Mouse (Mus musculus) layer of hippocampus, adult 18-20 months (tissue): ENCODE measurements around the gene Cdkn1a. TPM values are rescaled to one million over a fixed set of nuclear protein-coding genes. Genes with fewer than 3 reads are reported as not detected.
"Not testable (repeated sequence)": the region's sequence is repeated elsewhere in the genome, so short reads cannot be mapped to it uniquely, and the experiment has no call there.

ENCODE experiments used
- DNase-seq, 2 experiments: peaks; one replicate each; pipeline ENCODE4 v3.0.0; 2022; ENCODE audit warnings: low spot score in 2 of 2
- total RNA-seq, 2 experiments: library from RNA; stranded (reverse); gene quantifications; 2 replicates each; pipeline ENCODE4 v1.2.3; 2021

The Cdkn1a gene
- total RNA-seq, 2 experiments from 2014 or later, result 21.3 to 24.7 TPM

- no peak for DNase-seq
These were observed 32.8 kb upstream of the Cdkn1a start for GRCm38 (mm10) chr17:29057961-29058360.

DNA sequence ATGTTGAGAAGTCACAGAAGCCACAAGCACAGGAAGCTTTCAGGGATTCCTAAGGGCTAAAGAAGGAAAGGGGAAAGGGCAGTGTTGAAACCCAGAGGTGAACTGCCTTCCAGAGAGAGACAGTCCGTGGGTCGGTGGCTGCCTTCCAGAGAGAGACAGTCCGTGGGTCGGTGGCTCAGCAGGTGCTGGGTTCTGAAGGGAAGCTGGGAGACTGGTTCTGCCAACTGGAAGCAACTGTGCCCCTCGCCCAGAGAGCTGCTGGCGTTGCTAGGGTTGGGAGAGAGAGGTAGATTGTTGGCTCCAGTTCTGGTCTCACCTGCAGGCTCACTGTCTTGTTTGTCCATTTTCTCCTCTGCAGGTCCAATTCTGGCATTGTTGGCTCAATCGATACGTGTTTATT lies 32.3 kb upstream of the Cdkn1a start:
- DNase-seq, result no peak

DNA sequence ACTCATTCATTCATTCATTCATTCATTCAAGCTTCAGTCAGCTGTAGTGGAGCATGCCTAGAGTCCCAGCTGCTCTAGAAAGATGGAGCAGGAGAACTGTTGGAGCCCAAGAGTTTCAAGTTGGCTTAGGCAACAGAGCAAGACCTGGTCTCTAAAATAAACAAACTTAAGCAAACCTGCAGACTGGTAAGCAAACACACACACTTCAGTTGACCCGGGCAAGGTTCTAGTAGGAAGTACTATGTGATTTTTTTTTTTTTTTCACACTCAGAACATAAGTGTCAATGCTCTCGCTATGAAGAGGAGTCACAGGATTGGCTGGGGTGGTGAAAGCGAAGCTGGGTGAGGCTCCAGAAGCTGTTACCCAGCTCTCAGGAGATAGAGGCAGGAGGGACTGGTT lies 31.2 kb upstream of the Cdkn1a start:
- DNase-seq, result no peak

DNA sequence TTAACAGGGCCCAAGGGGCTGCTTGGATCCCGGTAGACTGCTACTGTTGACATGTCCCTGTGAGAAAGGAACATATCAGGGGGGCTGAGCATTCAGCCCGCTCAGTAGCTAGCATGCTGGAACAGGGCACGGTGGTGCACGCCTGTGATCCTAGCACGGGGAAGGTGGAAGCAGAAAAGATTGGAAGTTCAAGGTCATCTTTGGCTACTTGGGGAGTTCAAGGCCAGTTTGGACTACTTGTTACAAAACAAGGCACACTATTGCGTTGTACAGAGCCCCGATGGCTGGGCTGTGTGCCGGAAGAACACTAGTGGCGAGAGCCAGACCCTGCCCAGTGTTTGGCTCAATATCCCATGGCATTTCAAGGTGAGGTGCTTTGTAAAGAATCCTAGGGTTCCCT lies 29.8 kb upstream of the Cdkn1a start:
- DNase-seq, result no peak

DNA sequence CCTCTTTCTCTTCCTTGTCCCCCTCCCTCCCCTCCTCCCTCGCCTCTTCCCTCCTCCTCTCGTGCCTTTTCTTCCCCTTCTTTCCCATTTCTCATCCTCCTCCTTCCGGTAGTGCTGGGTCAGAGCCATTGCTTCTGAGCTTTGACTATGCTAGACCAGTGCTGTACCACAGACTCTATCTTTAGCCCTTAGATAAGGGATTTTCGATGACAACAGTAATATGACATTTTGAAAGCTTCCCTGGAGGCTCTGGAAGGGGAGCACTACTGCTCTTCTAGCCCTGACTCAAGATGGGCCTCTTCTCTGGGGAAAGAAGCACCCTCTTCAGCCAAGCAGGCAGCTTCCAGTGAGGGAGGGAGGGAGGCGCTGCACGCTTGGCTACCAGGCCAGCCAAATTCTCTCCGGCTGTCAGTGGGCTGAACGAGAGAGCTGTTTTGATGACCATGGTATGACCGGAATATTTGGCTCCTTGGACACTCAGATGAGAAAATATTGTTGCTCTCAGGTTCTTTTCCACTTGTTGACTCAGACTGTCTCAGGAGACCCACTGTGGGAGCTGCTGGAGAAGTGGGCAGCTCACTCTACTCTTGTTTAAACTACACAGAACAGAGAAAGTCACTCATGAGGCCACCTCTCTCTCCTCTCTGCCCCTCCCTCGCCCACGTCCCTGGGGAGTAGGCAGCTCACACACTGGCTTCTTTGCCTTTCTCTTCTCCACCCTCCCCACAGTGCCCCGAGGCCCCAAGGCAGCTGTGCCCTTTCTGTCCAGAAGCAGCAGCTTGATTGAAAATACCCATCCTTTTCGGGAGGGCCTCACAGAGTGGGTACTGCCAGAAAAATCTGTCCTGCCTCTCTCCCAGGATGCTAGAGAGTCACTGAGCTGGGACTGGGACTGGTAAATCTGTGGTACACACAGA lies 28.4 kb upstream of the Cdkn1a start:
- no peak for DNase-seq

DNA sequence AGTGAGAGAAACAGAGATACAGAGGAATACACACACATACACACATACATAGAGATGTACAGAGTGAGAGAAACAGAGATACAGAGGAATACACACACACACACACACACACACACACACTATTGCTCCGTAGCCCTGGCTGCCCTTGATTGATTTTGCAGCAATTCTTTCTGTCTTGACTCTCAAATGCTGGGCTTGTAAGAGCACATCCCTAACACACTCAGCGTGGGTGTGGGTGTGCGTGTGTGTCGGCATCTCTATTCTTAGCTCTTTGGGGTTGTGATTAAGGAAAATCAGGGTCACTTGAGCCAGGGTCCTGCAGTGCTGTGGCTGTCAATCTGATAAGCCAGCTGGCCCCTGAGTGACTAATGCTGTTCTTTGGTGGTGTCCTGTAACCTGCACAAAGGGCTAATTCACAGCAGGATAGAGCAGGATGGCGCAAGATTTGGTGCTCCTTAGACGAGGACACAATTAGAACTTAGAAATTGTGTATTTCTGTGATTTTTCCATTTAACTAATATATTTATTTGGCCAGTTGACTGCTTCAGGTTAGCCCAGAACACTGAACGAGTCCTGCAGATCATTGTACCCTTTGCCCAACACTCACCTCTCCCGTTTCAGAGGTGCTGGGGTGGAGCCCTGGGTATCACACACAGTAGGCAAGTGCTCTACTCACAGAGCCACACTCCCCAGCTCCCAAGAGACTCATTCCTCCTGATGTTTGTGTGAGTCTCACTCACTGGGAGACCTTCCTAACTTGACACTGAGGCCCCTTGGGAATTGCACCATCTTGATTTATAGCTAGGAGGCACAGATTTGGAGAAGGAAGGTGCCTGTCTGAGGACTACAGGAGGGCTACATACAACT lies 27.4 kb upstream of the Cdkn1a start:
- DNase-seq, result no peak

- no peak for DNase-seq
These were observed 26.8 kb upstream of the Cdkn1a start for GRCm38 (mm10) chr17:29063988-29064285.

- no peak for DNase-seq
These were observed 25.4 kb upstream of the Cdkn1a start for GRCm38 (mm10) chr17:29065245-29065940.

GRCm38 (mm10) chr17:29065971-29066370 lies 24.8 kb upstream of the Cdkn1a start:
- no peak for DNase-seq

DNA sequence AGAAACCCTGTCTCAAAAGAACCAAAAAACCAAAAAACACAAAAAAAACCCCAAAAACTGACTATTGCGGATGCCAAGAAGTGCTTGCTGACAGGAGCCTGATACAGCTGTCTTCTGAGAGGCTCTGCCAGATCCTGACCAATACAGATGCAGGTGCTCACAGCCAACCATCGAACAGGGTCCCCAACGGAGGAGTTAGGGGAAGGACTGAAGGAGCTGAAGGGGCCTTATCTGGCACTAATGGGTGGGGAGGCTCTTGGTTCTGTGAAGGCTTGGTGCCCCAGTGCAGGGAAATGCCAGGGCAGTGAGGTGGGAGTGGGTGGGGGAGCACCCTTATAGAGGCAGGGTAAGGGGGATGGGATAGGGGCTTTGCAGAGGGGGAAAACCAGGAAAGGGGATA lies 23.4 kb upstream of the Cdkn1a start:
- DNase-seq, result not testable (repeated sequence)

DNA sequence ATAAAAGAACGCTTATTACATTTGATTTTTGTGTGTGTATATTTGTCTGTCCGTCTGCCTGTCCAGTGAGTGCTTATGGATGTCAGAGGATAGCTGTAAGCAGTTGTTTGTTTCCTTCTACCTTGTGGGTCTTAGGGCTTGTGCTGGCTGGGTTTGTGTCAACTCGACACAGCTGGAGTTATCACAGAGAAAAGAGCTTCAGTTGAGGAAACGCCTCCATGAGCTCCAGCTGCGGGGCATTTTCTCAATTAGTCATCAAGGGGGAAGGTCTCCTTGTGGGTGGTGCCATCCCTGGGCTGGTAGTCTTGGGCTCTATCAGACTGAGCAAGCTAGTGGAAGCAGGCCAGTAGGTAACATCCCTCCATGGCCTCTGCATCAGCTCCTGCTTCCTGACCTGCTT lies 22.9 kb upstream of the Cdkn1a start:
- no peak for DNase-seq

DNA sequence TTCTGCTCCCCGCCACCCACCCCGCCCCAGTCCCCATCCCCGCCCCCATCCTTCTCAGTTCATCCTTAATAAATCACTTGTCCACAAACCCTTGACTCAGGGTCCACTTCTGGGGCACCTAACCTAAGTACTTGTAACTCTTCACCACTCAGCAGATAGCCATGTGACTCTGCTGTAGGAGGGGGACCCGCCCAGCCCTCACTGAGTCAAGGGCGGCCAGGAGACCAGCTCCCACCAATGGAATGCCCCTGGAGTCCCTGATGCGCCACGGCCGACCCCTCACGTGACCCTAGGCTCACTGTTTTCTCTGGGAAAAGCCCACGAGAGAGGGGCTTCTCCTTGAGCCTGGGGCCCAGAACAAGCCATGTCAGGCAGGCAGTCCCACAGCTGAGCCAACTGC lies 21.7 kb upstream of the Cdkn1a start:
- DNase-seq, result no peak

- DNase-seq, result no peak
These were observed 19.0 kb upstream of the Cdkn1a start for GRCm38 (mm10) chr17:29071820-29072219.

GRCm38 (mm10) chr17:29072701-29073307 lies 18.0 kb upstream of the Cdkn1a start:
- no peak for DNase-seq

DNA sequence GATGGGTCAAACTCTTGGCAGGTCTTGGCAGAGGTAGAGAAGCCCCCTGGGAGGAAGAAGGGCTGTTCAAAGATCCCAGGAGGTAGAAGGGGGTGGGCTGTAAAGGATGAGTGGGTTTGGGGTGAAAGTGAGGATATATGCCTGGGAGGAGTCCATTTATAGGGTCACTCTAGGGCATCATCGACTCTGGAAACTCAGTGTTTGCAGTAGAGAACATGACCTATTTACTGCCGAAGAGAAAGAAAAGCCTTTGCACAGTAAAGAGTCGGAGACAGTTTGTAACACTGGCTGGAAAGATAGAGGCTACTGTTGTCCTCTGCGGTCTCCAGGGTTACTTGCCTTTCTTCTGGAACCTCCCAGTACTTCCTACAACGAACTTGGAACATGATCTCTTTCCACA lies 17.5 kb upstream of the Cdkn1a start:
- no peak for DNase-seq

- DNase-seq, result no peak
These were observed 16.7 kb upstream of the Cdkn1a start for GRCm38 (mm10) chr17:29074085-29074484.

DNA sequence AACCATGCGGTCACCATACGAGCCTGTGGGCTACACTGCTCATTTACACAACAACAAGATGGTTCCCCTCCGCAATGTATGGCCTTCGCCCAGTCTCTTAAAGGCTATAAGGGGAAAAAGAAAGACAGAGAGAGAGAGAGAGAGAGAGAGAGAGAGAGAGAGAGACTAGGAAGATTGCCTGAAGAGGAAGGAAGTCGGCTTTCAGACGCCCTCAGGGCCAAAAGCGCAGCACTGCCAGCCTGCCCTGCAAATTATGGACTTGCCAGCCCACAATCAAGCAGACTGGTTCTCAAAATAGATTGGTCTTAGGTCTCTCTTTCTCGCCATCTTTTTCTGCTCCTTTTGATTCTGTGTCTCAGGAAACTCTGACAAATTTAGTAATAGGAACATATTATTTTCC lies 14.5 kb upstream of the Cdkn1a start:
- no peak for DNase-seq

DNA sequence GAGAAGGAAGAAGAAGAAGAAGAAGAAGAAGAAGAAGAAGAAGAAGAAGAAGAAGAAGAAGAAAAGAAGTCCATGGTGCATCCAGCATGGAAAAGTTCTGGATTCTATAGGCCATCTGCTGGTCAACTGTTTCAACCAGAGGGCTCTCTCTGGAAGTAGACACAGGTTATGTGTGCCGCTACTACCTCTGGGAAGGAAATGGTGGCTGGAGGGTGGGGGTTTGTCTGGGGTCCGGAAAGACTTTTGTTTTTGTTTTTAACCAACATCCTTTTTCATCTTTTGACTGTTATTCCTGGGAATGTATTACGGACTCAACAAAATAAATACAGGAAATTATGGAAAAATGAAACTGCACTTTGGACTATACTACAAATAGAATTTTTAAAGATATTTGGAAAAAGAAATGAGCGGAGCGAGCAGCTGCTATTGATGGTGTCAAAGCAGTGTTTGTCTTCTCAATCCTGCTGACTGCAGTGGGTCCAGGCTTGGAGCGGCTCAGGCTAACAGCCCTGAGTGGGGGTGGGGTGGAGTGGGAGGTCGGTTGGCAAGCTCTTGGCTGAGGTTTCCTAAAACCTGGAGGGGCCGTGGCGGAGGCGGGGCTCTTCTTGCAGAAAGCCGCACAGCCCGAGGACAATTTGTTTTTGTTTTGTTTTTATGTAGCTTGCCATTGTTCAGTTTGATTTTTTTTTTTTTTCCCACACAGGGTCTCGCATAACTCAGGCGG lies 12.8 kb upstream of the Cdkn1a start:
- peak in 1 of 2 experiments; percentile 68 for DNase-seq

GRCm38 (mm10) chr17:29078519-29079383 lies 12.0 kb upstream of the Cdkn1a start:
- DNase-seq, result no peak
